Mouse (Mus musculus) liver, adult 10 weeks (tissue): Measurements from ENCODE around the gene Zfp879. TPM values are rescaled to one million over a fixed set of nuclear protein-coding genes. Genes with fewer than 3 reads are reported as not detected.

Source experiments
- polyA plus RNA-seq: library from polyadenylated mRNA; stranded (reverse); fragments of 350-450 nt; fragmentation: Illumina TruSeq; extraction: RNeasy Lipid Tissue Mini Kit (QIAGEN cat#74804); gene quantifications from one replicate; pipeline ENCODE4 v1.2.3, GENCODE M21; 2014; ENCODE audit warnings: low read depth, low replicate concordance

The Zfp879 gene
- polyA plus RNA-seq, result 0.50 TPM

GRCm38 (mm10) chr11:50841023-50841735 lies at the start of gene Zfp879:
Gene Zfp879 (minus strand): TSS chr11:50841552.

GRCm38 (mm10) chr11:50887390-50888128 lies 46.2 kb upstream of the Zfp879 start, which contains the start of gene Zfp454:
Gene Zfp454 (minus strand): TSS chr11:50887651.

GRCm38 (mm10) chr11:50850177-50850735 lies 8.9 kb upstream of the Zfp879 start, which contains the start of gene Grm6:
Gene Grm6 (plus strand): TSS chr11:50850685.

GRCm38 (mm10) chr11:50827010-50827953 lies 14.1 kb downstream of the Zfp879 start, which contains the start of gene Zfp354c:
Gene Zfp354c (minus strand): TSS chr11:50827724.

Other genes starting within 250 kb of the Zfp879 start
- gene Adamts2, start 239.5 kb downstream of the Zfp879 start, polyA plus RNA-seq, result 0.58 TPM
- gene Zfp354c, start 13.8 kb downstream of the Zfp879 start, polyA plus RNA-seq, result 0.72 TPM
- gene Grm6, start 9.1 kb upstream of the Zfp879 start, polyA plus RNA-seq, result not detected
- gene Zfp454, start 46.1 kb upstream of the Zfp879 start, polyA plus RNA-seq, result 1.6 TPM
- 10.5 TPM for gene Zfp2, start 74.6 kb upstream of the Zfp879 start, polyA plus RNA-seq
- gene Zfp354b, start 90.1 kb upstream of the Zfp879 start, polyA plus RNA-seq, result 4.4 TPM
- gene 4933414I15Rik, start 102.2 kb upstream of the Zfp879 start, polyA plus RNA-seq, result not detected
- gene Prop1, start 112.2 kb upstream of the Zfp879 start, polyA plus RNA-seq, result not detected
- not detected for gene Olfr1378, start 125.0 kb upstream of the Zfp879 start, polyA plus RNA-seq
- gene Olfr1377, start 140.4 kb upstream of the Zfp879 start, polyA plus RNA-seq, result not detected
- gene Olfr51, start 162.0 kb upstream of the Zfp879 start, polyA plus RNA-seq, result not detected
- not detected for gene Olfr54, start 172.7 kb upstream of the Zfp879 start, polyA plus RNA-seq
- not detected for gene Olfr1375, start 206.6 kb upstream of the Zfp879 start, polyA plus RNA-seq
- 10.1 TPM for gene Zfp354a, start 217.7 kb upstream of the Zfp879 start, polyA plus RNA-seq